Mouse (Mus musculus): ENCODE data around the gene Usp20.
"Not testable (repeated sequence)": the region's sequence is repeated elsewhere in the genome, so short reads cannot be mapped to it uniquely, and the experiment has no call there.

Gene Usp20

DNA sequence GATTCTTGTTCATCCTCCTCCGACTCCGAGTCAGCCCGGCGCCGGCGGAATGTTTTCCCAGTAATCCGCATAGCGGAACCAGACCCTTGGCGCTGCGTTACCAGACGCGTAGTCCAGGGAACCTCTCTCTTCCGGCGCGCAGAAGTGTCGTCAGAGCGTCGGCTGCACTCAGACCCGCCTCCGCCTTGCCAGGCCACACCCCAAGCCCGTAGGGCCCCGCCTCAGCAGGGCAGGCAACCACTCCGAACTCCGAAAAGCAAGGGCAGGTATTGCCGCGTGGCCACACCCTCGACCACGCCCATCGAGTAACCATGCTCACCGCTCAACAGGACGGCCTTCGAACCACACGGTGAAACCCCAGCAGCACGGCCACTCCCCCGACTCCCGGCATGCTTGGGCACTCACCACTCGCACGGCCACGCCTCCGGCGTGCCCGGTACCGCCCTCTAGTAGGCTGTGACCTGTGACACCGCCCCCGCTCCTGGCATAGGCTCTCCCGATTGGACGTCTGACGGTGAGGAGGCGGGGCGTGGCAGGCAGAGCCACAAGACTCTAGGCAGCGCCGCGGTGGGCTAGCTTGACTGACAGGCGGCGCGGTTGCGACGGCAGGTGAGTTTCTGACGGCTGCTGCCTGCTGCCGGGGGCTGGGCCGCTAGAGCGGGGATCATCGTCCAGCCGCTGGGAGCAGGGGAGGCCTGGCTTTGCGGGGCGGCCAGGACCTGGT is at the start of gene Usp20, which contains the start of gene BC005624:
TSS of gene Usp20 (plus strand) at position 490 of the 724 bp plus-strand sequence.
TSS of gene BC005624 (minus strand) at position 412 of the 724 bp plus-strand sequence.
- DNase-seq: peak; percentile 100

DNA sequence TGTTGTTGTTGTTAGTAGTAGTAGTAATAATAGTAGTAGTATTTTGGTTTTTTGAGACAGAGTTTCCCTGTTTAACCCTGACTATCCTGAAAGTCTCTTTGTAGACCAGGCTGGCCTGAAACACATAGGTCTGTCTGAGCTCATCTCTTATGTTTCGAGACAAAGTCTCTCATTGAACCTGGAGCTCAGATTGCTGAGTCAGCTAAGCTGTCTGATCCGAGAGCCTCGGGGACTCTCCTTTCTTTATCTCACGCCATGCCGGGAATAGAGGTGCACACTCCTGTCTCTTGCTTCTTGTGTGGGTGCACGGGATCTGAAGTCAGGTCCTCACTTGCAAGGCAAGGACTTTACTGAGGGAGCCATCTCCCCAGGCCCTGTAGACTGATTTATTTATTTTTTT is 49.0 kb upstream of the Usp20 start:
- DNase-seq: no peak

- DNase-seq: peak; percentile 83
Observed at GRCm38 (mm10) chr2:30933917-30934450, 48.1 kb upstream of the Usp20 start.

- DNase-seq: no peak
Observed at GRCm38 (mm10) chr2:30936808-30937207, 45.3 kb upstream of the Usp20 start.

DNA sequence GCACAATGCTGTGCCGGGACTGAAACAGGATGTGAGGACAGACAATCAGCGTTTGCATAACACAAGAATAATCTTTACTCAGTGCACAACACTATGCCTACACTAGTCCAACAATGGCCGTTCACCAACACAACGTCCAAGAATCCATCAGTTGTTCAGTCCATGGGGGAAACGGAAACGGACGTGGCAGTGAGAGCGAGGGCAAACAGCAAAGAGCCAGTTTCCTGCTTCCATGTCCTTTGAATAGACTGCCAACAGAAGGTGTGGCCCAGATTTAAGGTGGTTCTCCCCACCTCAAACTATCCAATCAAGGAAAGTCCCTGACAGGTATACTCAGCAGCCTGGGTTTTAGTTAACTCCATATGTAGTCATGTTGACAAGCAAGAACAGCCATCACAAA is 44.3 kb upstream of the Usp20 start:
- no peak for DNase-seq

GRCm38 (mm10) chr2:30938574-30938991 is 43.5 kb upstream of the Usp20 start:
- no peak for DNase-seq

GRCm38 (mm10) chr2:30941586-30941985 is 40.5 kb upstream of the Usp20 start:
- no peak for DNase-seq

DNA sequence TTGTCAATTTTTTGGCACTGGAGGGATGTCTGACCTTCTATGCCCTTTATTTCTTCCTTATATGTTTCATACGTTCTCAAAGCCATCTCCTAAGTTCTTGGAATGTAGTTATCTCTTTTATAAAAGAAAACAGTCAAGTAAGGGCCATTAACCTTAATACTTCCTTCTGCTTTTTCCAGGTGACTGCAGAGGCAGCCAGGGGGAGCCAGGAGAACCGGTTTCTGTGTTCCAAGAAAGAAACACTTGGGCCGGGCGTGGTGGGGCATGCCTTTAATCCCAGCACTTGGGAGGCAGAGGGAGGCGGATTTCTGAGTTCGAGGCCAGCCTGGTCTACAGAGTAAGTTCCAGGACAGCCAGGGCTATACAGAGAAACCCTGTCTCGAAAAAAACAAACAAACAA is 40.0 kb upstream of the Usp20 start:
- DNase-seq: not testable (repeated sequence)

- peak; percentile 71 for DNase-seq
Observed at GRCm38 (mm10) chr2:30942603-30943011, 39.5 kb upstream of the Usp20 start.

DNA sequence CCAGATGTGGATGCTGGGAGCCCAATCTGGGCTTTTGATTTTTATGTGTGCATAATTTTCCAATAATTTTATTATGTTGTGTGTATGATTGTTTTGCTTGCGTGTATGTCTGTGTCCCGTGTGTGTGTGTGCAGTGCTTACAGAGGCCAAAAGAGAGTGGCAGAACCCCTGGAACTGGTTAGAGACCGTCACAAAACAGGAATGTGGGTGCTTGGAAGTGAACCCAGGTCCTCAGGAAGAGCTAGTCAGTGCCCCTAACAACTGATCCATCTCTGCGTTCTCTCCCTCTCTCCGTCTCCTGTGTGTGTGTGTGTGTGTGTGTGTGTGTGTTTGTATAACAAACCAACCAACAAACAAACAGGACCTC is 29.6 kb upstream of the Usp20 start:
- no peak for DNase-seq

GRCm38 (mm10) chr2:30952824-30953490 is 29.1 kb upstream of the Usp20 start, which contains the start of gene Tor1b:
Gene Tor1b (plus strand): TSS chr2:30952959.
- DNase-seq: peak; percentile 88

- no peak for DNase-seq
Observed at GRCm38 (mm10) chr2:30954797-30955196, 27.3 kb upstream of the Usp20 start.

GRCm38 (mm10) chr2:30957511-30957910 is 24.6 kb upstream of the Usp20 start:
- DNase-seq: no peak

- no peak for DNase-seq
Observed at GRCm38 (mm10) chr2:30958726-30959125, 23.4 kb upstream of the Usp20 start.

DNA sequence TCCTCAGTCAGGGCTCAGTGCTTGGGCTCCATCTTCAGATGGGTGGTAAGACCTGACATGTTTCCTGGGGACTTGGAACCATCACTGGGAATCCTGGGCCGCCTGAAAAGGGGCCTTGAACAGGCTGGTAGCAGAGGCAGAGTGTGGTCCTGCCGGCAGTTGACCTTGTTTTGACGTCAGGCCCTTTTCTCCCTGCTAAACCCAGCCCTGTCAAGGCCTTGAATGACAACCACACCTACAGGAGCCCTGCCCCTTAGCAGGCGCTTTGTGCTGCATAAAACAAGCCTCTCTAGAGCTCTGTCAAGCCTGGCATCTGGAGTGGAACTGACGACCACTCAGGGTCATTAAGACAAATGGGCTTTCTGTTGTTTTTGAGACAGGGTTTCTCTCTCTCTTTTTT is 22.2 kb upstream of the Usp20 start:
- no peak for DNase-seq

DNA sequence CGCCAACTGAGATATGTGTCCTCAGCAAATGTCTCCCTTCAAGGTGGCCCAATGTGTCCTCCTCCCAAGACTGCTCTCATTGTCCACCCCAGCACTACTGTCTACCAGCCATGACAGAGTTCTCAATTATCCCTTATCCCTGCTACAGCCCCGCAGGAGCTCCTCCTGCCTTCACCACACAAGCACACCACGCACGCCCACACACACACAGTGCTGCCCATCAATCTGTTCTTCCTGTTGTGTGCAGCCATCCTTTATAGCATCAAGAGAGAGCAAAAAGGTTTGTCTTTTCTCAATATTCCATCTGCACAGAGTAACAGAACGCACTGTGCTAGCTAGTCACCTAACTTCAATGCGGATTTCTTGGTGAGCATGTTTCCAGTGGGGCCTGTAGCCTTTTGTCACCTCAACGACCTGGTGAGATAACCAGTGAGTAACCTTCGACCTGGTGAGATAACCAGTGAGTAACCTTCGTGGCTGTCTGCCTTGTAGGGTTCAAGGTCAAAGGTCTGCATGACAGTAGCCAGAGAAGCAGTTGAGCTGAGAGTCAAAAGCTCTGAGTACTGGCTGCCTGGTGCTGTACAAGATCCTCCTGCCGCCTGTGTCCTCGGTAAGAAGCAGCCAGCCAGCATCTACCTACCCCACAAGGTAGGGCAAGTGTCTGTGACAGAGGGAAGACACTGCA is 19.4 kb upstream of the Usp20 start:
- DNase-seq: no peak

GRCm38 (mm10) chr2:30965627-30966026 is 16.5 kb upstream of the Usp20 start:
- no peak for DNase-seq

GRCm38 (mm10) chr2:30966826-30967225 is 15.3 kb upstream of the Usp20 start:
- DNase-seq: no peak

- peak; percentile 89 for DNase-seq
Observed at GRCm38 (mm10) chr2:30967352-30968327, 14.4 kb upstream of the Usp20 start, which contains the start of gene Tor1a. Gene Tor1a (minus strand): TSS chr2:30967933.

DNA sequence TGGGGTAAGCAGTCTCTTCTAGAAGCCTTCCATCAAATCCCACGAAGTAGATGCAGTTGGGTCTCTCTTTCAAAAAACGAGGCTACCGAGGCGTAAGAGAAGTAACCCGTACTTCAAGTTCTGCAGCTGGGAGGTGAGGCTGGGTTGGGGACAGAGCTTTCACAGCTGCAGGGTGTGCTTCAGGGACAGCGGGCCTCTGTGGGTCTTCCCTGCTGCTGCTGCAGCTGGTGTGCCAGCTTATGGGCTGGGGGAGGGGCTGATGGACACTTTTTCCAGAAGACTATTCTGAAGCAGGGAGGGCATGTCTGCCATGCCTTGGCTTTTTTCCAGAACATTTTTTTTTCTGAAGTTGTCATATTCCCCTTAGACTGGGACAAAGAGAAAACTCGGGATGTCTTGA is 945 bp downstream of the Usp20 start:
- peak; percentile 67 for DNase-seq

DNA sequence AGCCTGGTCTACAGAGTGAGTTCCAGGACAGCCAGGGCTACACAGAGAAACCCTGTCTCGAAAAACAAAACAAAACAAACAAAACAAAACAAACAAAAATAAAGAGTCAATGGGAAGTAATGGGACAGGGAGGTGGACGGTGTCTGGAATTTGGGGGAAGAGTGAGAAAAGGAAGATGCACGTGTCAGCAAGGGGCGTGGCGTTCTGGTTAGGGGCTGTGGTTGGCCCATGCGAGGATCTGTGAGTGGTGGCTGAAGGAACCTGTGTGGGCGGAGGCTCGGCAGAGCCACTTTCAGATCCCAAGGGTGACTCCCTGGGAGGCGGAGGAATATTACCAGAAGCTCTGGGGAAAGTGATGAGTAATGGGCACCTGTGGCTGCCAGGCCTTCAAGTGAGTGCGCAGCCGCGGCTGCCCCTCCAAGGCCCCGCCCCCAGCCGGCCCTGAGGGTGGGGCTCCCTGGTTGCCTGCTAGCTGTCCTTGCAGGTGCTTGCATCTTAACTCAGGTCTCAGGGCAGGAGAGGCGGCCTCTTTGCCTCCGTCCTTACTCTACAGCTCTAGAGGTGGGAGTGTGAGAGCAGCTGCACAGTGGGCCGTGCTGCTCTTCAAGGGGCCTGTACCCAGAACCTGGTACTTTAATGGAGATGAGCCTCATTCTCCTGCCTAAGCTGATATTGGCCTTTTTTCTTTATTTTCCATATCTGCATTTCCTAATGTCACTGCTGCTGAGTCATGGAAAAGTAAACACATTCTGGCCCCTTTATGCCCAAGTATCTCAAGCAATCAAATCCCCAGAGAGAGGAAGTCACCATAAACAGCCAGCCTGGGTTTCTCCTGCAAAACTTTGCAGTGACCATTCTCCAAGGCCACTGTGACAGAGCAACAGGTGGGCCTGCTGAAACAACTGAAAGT is 3.3 kb downstream of the Usp20 start:
- DNase-seq: peak; percentile 41

Data from cerebellum, adult 9-10 months (tissue).